Mouse (Mus musculus): ENCODE results near the gene Sctr. TPM values are rescaled to one million over a fixed set of nuclear protein-coding genes. Genes with fewer than 3 reads are reported as not detected.

Gene Sctr
- polyA plus RNA-seq, 1 experiment from 2014 or later = 0.09 TPM

GRCm38 (mm10) chr1:120030474-120030873 is 23.8 kb downstream of the Sctr start:
- ATAC-seq (ENCODE audit: insufficient number of reproducible peaks, low FRiP score) = no peak
- no peaks in the 10 kb centered on the region for H3K9me3 ChIP-seq (replicated peaks)
- no peak overlapping the region for H3K27ac ChIP-seq (ENCODE audit: poor library complexity, severe bottlenecking)
- H3K9ac ChIP-seq = no peak overlapping the region
- WGBS = 66% methylated on average over 3 of the region's 3 CpGs
- 0 out of 2 replicates have a peak, but pooled peaks cover 3% of the 10 kb centered on the region for H3K27me3 ChIP-seq (replicated peaks)
- no peak overlapping the region for H3K4me3 ChIP-seq
- H3K36me3 ChIP-seq = no peaks in the 10 kb centered on the region
- H3K4me1 ChIP-seq (replicated peaks) = peaks cover 12% of the 10 kb centered on the region; the same call in 1 of the 2 replicates
- no peak overlapping the region for H3K4me2 ChIP-seq

- Histone ChIP-seq H3K4me1 (replicated peaks) (peaks cover 11% of the 10 kb centered on the region; the same call in 1 of the 2 replicates), H3K9ac (no peak overlapping the region), H3K27ac (ENCODE audit: poor library complexity, severe bottlenecking) (no peak overlapping the region), H3K27me3 (replicated peaks) (0 out of 2 replicates have a peak, but pooled peaks cover 3% of the 10 kb centered on the region), H3K4me2 (no peak overlapping the region), H3K4me3 (no peak overlapping the region), H3K36me3 (no peaks in the 10 kb centered on the region), H3K9me3 (replicated peaks) (no peaks in the 10 kb centered on the region)
- ATAC-seq (ENCODE audit: insufficient number of reproducible peaks, low FRiP score) = peak; percentile 68; the same call in 1 of the 2 replicates
- WGBS = 41% methylated on average over 10 of the region's 10 CpGs
Observed at GRCm38 (mm10) chr1:120032804-120033468, 26.2 kb downstream of the Sctr start.

- no peaks in the 10 kb centered on the region for H3K9me3 ChIP-seq (replicated peaks)
- H3K27me3 ChIP-seq (replicated peaks) = 0 out of 2 replicates have a peak, but pooled peaks cover 3% of the 10 kb centered on the region
- no peak overlapping the region for H3K4me2 ChIP-seq
- H3K9ac ChIP-seq = no peak overlapping the region
- no peak overlapping the region for H3K27ac ChIP-seq (ENCODE audit: poor library complexity, severe bottlenecking)
- no peaks in the 10 kb centered on the region for H3K36me3 ChIP-seq
- 58% methylated on average over 2 of the region's 2 CpGs for WGBS
- no peak overlapping the region for H3K4me3 ChIP-seq
- H3K4me1 ChIP-seq (replicated peaks) = peaks cover 10% of the 10 kb centered on the region; the same call in 1 of the 2 replicates
- ATAC-seq (ENCODE audit: insufficient number of reproducible peaks, low FRiP score) = no peak
Observed at GRCm38 (mm10) chr1:120033469-120033854, 26.8 kb downstream of the Sctr start.

- no peak for ATAC-seq (ENCODE audit: insufficient number of reproducible peaks, low FRiP score)
Observed at GRCm38 (mm10) chr1:120034793-120035192, 28.1 kb downstream of the Sctr start.

GRCm38 (mm10) chr1:120035456-120036034 is 28.9 kb downstream of the Sctr start:
- 76% methylated on average over 7 of the region's 7 CpGs for WGBS

More at GRCm38 (mm10) chr1:120034793-120035192, 28.1 kb downstream of the Sctr start:
- peaks cover 10% of the 10 kb centered on the region; the same call in 1 of the 2 replicates for H3K4me1 ChIP-seq (replicated peaks)
- WGBS = 59% methylated on average over 1 of the region's 1 CpGs
- no peaks in the 10 kb centered on the region for H3K36me3 ChIP-seq
- H3K9me3 ChIP-seq (replicated peaks) = no peaks in the 10 kb centered on the region
- 0 out of 2 replicates have a peak, but pooled peaks cover 3% of the 10 kb centered on the region for H3K27me3 ChIP-seq (replicated peaks)
- no peak overlapping the region for H3K4me2 ChIP-seq
- no peak overlapping the region for H3K4me3 ChIP-seq
- no peak overlapping the region for H3K9ac ChIP-seq
- no peak overlapping the region for H3K27ac ChIP-seq (ENCODE audit: poor library complexity, severe bottlenecking)

GRCm38 (mm10) chr1:120037021-120037683 is 30.5 kb downstream of the Sctr start:
- no peaks in the 10 kb centered on the region for H3K9me3 ChIP-seq (replicated peaks)
- no peak overlapping the region for H3K9ac ChIP-seq
- 57% methylated on average over 9 of the region's 9 CpGs for WGBS
- no peak overlapping the region for H3K4me3 ChIP-seq
- H3K27ac ChIP-seq (ENCODE audit: poor library complexity, severe bottlenecking) = peak overlapping the region; percentile 31; the same call in 1 of the 2 replicates
- H3K27me3 ChIP-seq (replicated peaks) = 0 out of 2 replicates have a peak, but pooled peaks cover 3% of the 10 kb centered on the region
- ATAC-seq (ENCODE audit: insufficient number of reproducible peaks, low FRiP score) = no peak
- no peaks in the 10 kb centered on the region for H3K36me3 ChIP-seq
- H3K4me1 ChIP-seq (replicated peaks) = peaks cover 10% of the 10 kb centered on the region; the same call in 1 of the 2 replicates
- no peak overlapping the region for H3K4me2 ChIP-seq

More at GRCm38 (mm10) chr1:120035456-120036034, 28.9 kb downstream of the Sctr start:
- Histone ChIP-seq H3K9me3 (replicated peaks) (no peaks in the 10 kb centered on the region), H3K4me1 (replicated peaks) (peaks cover 10% of the 10 kb centered on the region; the same call in 1 of the 2 replicates), H3K27me3 (replicated peaks) (0 out of 2 replicates have a peak, but pooled peaks cover 3% of the 10 kb centered on the region), H3K27ac (ENCODE audit: poor library complexity, severe bottlenecking) (no peak overlapping the region), H3K4me2 (no peak overlapping the region), H3K36me3 (no peaks in the 10 kb centered on the region), H3K4me3 (no peak overlapping the region), H3K9ac (no peak overlapping the region)
- ATAC-seq (ENCODE audit: insufficient number of reproducible peaks, low FRiP score) = no peak

- Histone ChIP-seq H3K4me2 (no peak overlapping the region), H3K9me3 (replicated peaks) (no peaks in the 10 kb centered on the region), H3K27ac (ENCODE audit: poor library complexity, severe bottlenecking) (no peak overlapping the region), H3K4me3 (no peak overlapping the region), H3K4me1 (replicated peaks) (0 out of 2 replicates have a peak, but pooled peaks cover 6% of the 10 kb centered on the region), H3K9ac (no peak overlapping the region), H3K36me3 (no peaks in the 10 kb centered on the region), H3K27me3 (replicated peaks) (no peaks in the 10 kb centered on the region)
- 79% methylated on average over 9 of the region's 9 CpGs for WGBS
- no peak for ATAC-seq (ENCODE audit: insufficient number of reproducible peaks, low FRiP score)
Observed at GRCm38 (mm10) chr1:120038594-120038993, 31.9 kb downstream of the Sctr start.

- no peaks in the 10 kb centered on the region for H3K36me3 ChIP-seq
- no peaks in the 10 kb centered on the region for H3K27me3 ChIP-seq (replicated peaks)
- H3K4me1 ChIP-seq (replicated peaks) = 0 out of 2 replicates have a peak, but pooled peaks cover under 1% of the 10 kb centered on the region
- H3K9ac ChIP-seq = no peak overlapping the region
- H3K4me3 ChIP-seq = no peak overlapping the region
- no peak for ATAC-seq (ENCODE audit: insufficient number of reproducible peaks, low FRiP score)
- no peaks in the 10 kb centered on the region for H3K9me3 ChIP-seq (replicated peaks)
- WGBS = 70% methylated on average over 8 of the region's 8 CpGs
- H3K4me2 ChIP-seq = no peak overlapping the region
- H3K27ac ChIP-seq (ENCODE audit: poor library complexity, severe bottlenecking) = no peak overlapping the region
Observed at GRCm38 (mm10) chr1:120042421-120042820, 35.7 kb downstream of the Sctr start.

GRCm38 (mm10) chr1:120044584-120044983 is 37.9 kb downstream of the Sctr start:
- H3K4me3 ChIP-seq = no peak overlapping the region
- no peaks in the 10 kb centered on the region for H3K4me1 ChIP-seq (replicated peaks)
- H3K9ac ChIP-seq = no peak overlapping the region
- no peaks in the 10 kb centered on the region for H3K9me3 ChIP-seq (replicated peaks)
- no peak overlapping the region for H3K4me2 ChIP-seq
- WGBS = 79% methylated on average over 16 of the region's 16 CpGs
- no peak overlapping the region for H3K27ac ChIP-seq (ENCODE audit: poor library complexity, severe bottlenecking)
- ATAC-seq (ENCODE audit: insufficient number of reproducible peaks, low FRiP score) = peak; percentile 20; the same call in 1 of the 2 replicates
- no peaks in the 10 kb centered on the region for H3K36me3 ChIP-seq
- no peaks in the 10 kb centered on the region for H3K27me3 ChIP-seq (replicated peaks)

GRCm38 (mm10) chr1:120047325-120047724 is 40.6 kb downstream of the Sctr start:
- H3K36me3 ChIP-seq = no peaks in the 10 kb centered on the region
- H3K9me3 ChIP-seq (replicated peaks) = no peaks in the 10 kb centered on the region
- H3K4me3 ChIP-seq = no peak overlapping the region
- H3K27ac ChIP-seq (ENCODE audit: poor library complexity, severe bottlenecking) = no peak overlapping the region
- no peak for ATAC-seq (ENCODE audit: insufficient number of reproducible peaks, low FRiP score)
- no peak overlapping the region for H3K4me2 ChIP-seq
- H3K4me1 ChIP-seq (replicated peaks) = 0 out of 2 replicates have a peak, but pooled peaks cover 7% of the 10 kb centered on the region
- H3K27me3 ChIP-seq (replicated peaks) = no peaks in the 10 kb centered on the region
- no peak overlapping the region for H3K9ac ChIP-seq

- Histone ChIP-seq H3K9me3 (replicated peaks) (peaks cover 4% of the 10 kb centered on the region; the same call in 1 of the 2 replicates), H3K36me3 (no peaks in the 10 kb centered on the region), H3K9ac (no peak overlapping the region), H3K4me2 (no peak overlapping the region), H3K4me1 (replicated peaks) (peaks cover 7% of the 10 kb centered on the region; the same call in 1 of the 2 replicates), H3K4me3 (no peak overlapping the region), H3K27me3 (replicated peaks) (no peaks in the 10 kb centered on the region), H3K27ac (ENCODE audit: poor library complexity, severe bottlenecking) (0 out of 2 replicates have a peak overlapping the region, but pooled peaks have one; percentile 34)
- WGBS = 45% methylated on average over 1 of the region's 1 CpGs
- ATAC-seq (ENCODE audit: insufficient number of reproducible peaks, low FRiP score) = no peak
Observed at GRCm38 (mm10) chr1:120051070-120051469, 44.4 kb downstream of the Sctr start.
